Comparison of ENCODE assay signal across 24 mouse cellular contexts in the genomic region with DNA sequence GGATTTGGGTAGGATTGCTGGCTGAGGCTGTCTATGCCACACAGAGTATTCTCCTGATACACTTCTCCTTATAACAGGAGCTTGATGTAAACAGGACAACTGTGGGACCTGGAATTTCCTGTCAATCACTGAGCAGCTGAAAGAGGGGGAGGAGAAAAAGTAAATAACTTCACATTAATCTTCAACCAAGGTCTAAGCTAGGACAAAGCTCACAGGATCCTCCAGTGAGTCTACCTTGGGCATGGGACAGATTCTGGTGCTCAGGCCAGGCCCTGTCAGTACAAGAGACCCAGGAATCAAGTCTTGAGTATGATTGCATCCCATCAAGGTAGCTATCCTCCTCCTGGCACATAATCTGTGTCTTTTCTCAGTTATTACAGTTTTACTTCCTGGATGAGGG.
DNase-seq lines count a peak whose midpoint lies in the region; ATAC-seq and TF ChIP-seq lines count a peak whose summit lies in the region.
"Had no signal": no experiment of that assay in that cellular context is flagged by ENCODE, and none has a peak within 500 bp of the region (broad histone marks: within the 10 kb centered on the region; RNA-seq: fewer than 3 reads in every experiment).

No protein-coding gene starts in this region.

- no peaks in the 10 kb centered on the region for H3K36me3 ChIP-seq in intestine, embryonic 16.5 days (ENCODE audit: control insufficient read depth, insufficient read depth, low read length)
- no peaks in the 10 kb centered on the region for H3K36me3 ChIP-seq in intestine, postnatal 0 days (ENCODE audit: control insufficient read depth, insufficient read depth)
- no peaks in the 10 kb centered on the region for H3K36me3 ChIP-seq in liver, embryonic 15.5 days (replicated peaks)
- H3K36me3 ChIP-seq: embryonic facial prominence, embryonic 10.5 days; forebrain, embryonic 15.5 days; heart, embryonic 12.5 days; hindbrain, embryonic 10.5 days; limb, embryonic 13.5 days had no signal

- H3K4me2 ChIP-seq in intestine, embryonic 16.5 days (ENCODE audit: low read depth, low read length), result no peak overlapping the region
- H3K4me2 ChIP-seq in intestine, postnatal 0 days (replicated peaks; ENCODE audit: low read depth), result no peak overlapping the region
- no peak overlapping the region for H3K4me2 ChIP-seq in liver, embryonic 15.5 days
- H3K4me2 ChIP-seq: forebrain, embryonic 15.5 days; heart, embryonic 12.5 days; limb, embryonic 13.5 days; midbrain, embryonic 11.5 days had no signal

- peak; percentile 11; the same call in 1 of the 2 replicates for ATAC-seq in intestine, embryonic 16.5 days
- ATAC-seq in intestine, postnatal 0 days, result no peak
- peak; percentile 60 for ATAC-seq in liver, embryonic 15.5 days (ENCODE audit: insufficient read depth)
- ATAC-seq in frontal cortex, adult (ENCODE audit: low TSS enrichment), result no peak
- ATAC-seq: forebrain, embryonic 15.5 days; hindbrain, embryonic 16.5 days had no signal

- no peaks in the 10 kb centered on the region for H3K27me3 ChIP-seq in intestine, embryonic 16.5 days (replicated peaks; ENCODE audit: control insufficient read depth, insufficient read depth, low read length)
- no peaks in the 10 kb centered on the region for H3K27me3 ChIP-seq in intestine, postnatal 0 days (replicated peaks; ENCODE audit: control insufficient read depth, insufficient read depth, low read length)
- H3K27me3 ChIP-seq in liver, embryonic 15.5 days, result no peaks in the 10 kb centered on the region
- H3K27me3 ChIP-seq: forebrain, embryonic 15.5 days had no signal

- H3K9me3 ChIP-seq in intestine, embryonic 16.5 days (ENCODE audit: control insufficient read depth, low read length), result no peaks in the 10 kb centered on the region
- H3K9me3 ChIP-seq in intestine, postnatal 0 days (ENCODE audit: control insufficient read depth), result no peaks in the 10 kb centered on the region
- no peaks in the 10 kb centered on the region for H3K9me3 ChIP-seq in liver, embryonic 15.5 days (replicated peaks)
- H3K9me3 ChIP-seq: embryonic facial prominence, embryonic 10.5 days; forebrain, embryonic 15.5 days; heart, embryonic 12.5 days; hindbrain, embryonic 10.5 days; limb, embryonic 13.5 days had no signal

- H3K9ac ChIP-seq in intestine, embryonic 16.5 days (ENCODE audit: low read depth, low read length), result no peak overlapping the region
- H3K9ac ChIP-seq in intestine, postnatal 0 days (ENCODE audit: low read depth, low read length), result no peak overlapping the region
- no peak overlapping the region for H3K9ac ChIP-seq in liver, embryonic 15.5 days
- H3K9ac ChIP-seq: forebrain, embryonic 15.5 days; heart, embryonic 12.5 days; limb, embryonic 13.5 days had no signal

- no peaks in the 10 kb centered on the region for H3K4me1 ChIP-seq in intestine, embryonic 16.5 days (ENCODE audit: control insufficient read depth, insufficient read depth, low read length)
- H3K4me1 ChIP-seq in intestine, postnatal 0 days (replicated peaks; ENCODE audit: control insufficient read depth, insufficient read depth, low read length), result no peaks in the 10 kb centered on the region
- H3K4me1 ChIP-seq in liver, embryonic 15.5 days (replicated peaks), result peaks cover 5% of the 10 kb centered on the region; the same call in 1 of the 2 replicates
- H3K4me1 ChIP-seq: embryonic facial prominence, embryonic 10.5 days; hindbrain, embryonic 10.5 days; limb, embryonic 13.5 days had no signal

- DNase-seq in kidney, adult 8-10 months, result peak; percentile 40 to 55
- DNase-seq in kidney, postnatal 25 days, result peak; percentile 25 to 55
- no peak for DNase-seq in urinary bladder, postnatal 25 days (ENCODE audit: low spot score)
- no peak for DNase-seq in adipocyte (ENCODE audit: low spot score)
- DNase-seq: adrenal gland, postnatal 25 days; cerebellum, adult 9-11 months; gastrocnemius, postnatal 25 days; heart, adult 18-20 months; heart, postnatal 10 days; right cerebral cortex, postnatal 14 days; thymus, postnatal 14 days had no signal

- TF ChIP-seq CTCF in intestine, postnatal 0 days (IDR thresholded peaks at IDR 0.05; ENCODE audit: low read depth), result no peak

- no peak overlapping the region for H3K4me3 ChIP-seq in intestine, embryonic 16.5 days (ENCODE audit: low read length)
- H3K4me3 ChIP-seq in intestine, postnatal 0 days (ENCODE audit: low read depth, low read length), result no peak overlapping the region
- H3K4me3 ChIP-seq in liver, embryonic 15.5 days (replicated peaks), result no peak overlapping the region
- H3K4me3 ChIP-seq: embryonic facial prominence, embryonic 10.5 days; forebrain, embryonic 15.5 days; heart, embryonic 12.5 days; hindbrain, embryonic 10.5 days; limb, embryonic 13.5 days had no signal

- H3K27ac ChIP-seq in intestine, embryonic 16.5 days (ENCODE audit: low read length), result no peak overlapping the region
- no peak overlapping the region for H3K27ac ChIP-seq in intestine, postnatal 0 days (ENCODE audit: low read depth, low read length)
- peak overlapping the region; percentile 35 for H3K27ac ChIP-seq in liver, embryonic 15.5 days (replicated peaks)
- H3K27ac ChIP-seq: embryonic facial prominence, embryonic 10.5 days; forebrain, embryonic 15.5 days; hindbrain, embryonic 10.5 days; kidney, postnatal 0 days; limb, embryonic 13.5 days; macrophage had no signal

Comparison
In these comparisons a context has a peak if more than half of its experiments do, and no peak if none do; other contexts are left out.
1. ATAC-seq: peak in intestine, embryonic 16.5 days (single experiment) and liver, embryonic 15.5 days (single experiment); none in intestine, postnatal 0 days (single experiment) and frontal cortex, adult (single experiment).
2. DNase-seq: peak in kidney, adult 8-10 months (2 of 2) and kidney, postnatal 25 days (2 of 2); none in urinary bladder, postnatal 25 days (single experiment) and adipocyte (single experiment).